Mouse (Mus musculus) B cell, adult 2 months (primary cell): ENCODE data around the gene Dusp28.

Experiments used
- DNase-seq, 2 experiments: peaks; one replicate each; pipeline ENCODE4 v3.0.0; 2022

Gene Dusp28

DNA sequence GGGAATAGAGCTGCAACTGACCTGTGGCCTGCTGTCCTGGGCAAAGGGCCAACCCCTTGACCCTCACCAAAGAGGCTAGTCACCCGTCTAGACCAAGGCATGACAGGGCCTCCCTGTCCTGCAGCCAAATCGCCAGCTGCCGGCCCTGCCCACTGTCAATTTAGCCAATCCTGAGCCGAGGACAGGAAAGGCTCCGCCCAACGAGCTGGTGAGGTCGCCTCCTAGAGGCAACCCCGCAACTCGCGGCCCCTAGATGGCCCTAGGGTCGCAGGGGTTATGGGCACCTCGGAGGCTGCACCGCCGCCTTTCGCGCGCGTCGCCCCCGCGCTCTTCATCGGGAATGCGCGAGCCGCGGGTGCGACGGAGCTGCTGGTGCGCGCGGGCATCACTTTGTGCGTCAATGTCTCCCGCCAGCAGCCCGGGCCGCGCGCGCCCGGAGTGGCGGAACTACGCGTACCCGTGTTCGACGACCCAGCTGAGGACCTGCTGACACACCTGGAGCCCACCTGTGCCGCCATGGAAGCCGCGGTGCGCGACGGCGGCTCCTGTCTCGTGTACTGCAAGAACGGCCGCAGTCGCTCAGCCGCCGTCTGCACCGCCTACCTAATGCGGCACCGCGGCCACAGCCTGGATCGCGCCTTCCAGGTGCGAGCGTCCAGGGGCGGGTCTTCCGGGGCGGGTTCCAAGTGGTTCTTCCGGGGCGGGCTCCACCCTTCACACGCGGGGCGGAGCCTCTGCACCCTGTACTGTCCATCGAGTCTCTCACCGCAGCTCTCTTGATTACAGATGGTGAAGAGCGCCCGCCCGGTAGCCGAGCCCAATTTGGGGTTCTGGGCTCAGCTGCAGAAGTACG is at the start of gene Dusp28:
Gene Dusp28 (plus strand): TSS at position 203 of the 853 bp plus-strand sequence.
- DNase-seq, result peak; percentile 85

DNA sequence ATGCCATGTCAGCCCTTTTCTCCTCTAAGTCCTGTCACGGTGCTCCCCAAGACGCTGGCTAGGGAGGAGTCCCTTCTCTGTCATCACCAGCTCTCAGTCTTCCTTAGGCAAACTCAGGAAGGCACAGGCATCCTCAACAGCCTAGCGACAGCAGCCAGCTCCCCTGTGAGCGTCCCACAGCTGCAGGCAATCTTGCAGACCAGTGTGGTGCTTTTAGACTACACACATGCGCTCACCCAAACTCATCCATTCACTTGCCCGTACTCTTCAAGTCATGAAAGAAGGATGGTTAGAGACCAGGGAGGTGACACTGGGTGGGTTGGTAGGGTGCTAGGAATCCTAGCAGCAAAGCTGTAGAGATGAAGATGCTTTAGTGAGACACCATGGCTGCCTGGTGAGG is 45.3 kb upstream of the Dusp28 start:
- DNase-seq, result no peak

DNA sequence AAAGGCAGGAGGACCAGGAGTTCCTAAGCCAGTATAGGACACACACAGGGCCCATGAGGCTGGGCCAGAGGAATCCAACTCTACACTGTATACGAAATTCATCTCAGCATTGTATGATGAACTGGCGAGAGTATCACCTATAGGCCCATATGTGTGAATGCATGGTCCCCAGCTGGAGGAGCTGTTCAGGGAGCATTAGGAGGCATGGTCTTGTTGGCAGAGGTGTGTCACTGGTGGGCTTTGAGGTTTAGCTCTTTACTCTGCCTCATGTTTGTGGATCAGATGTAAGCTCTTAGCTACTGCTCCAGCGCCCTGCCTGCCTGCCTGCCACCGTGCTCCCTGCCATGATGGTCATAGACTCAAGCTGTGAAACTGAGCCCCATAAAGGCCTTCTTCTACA is 43.5 kb upstream of the Dusp28 start:
- no peak for DNase-seq

DNA sequence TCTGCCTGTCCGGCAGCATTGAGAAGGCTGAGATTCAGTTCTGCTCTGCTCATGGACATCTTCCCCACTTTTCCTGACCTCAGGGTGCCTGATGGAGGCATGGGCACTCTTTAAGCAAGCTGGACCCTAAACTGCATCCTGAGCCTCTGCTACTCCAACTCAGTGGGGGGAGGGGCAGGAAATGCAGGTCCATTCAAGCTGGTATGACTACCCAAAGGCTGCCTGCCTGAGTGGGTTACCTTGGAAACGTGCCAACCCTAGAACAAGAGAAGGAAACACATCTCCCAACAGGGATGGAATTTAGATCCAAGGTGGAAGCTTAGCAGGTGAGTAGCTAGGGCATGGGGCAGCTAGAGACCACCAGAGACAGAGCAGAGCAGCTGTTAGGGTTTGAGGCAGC is 40.6 kb upstream of the Dusp28 start:
- DNase-seq, result no peak

DNA sequence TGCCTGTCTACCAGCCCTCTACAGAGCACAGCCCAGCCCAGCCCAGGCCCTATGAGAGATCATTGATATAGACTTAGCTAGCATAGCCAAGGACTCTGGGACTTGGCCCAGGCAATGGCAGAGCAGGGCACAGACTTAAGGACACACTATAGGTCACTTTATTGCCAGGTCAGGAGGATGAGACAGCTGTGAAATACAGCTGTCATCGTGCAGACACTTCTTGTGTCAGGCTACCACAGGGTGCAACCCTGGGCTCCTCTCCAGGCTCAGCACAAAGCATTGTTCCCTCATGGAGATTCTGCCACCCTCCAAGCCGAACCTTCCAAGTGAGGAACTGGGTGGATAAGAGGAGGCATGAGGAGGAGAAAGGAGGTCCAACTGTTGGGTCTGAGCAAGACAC is 36.8 kb upstream of the Dusp28 start:
- no peak for DNase-seq

DNA sequence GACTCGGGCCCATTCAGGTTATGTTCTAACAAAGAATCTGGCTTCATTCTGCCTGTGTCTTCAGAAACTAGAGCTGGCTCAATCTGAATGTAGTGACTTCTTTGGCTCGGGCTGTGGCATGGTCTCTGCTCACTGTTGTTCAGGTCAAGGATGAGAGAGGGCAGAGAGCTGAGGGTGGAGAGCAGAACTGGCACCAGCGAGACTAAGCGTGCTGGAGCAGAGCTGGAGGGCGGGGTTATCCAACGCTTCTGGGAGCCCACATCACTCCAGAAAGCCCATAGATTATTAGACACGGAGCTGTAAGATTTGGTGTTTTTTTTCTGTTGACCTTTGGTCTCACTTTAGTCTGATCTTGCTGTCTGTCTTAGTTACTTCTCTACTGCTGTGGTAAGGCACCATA is 34.1 kb upstream of the Dusp28 start:
- DNase-seq, result no peak

DNA sequence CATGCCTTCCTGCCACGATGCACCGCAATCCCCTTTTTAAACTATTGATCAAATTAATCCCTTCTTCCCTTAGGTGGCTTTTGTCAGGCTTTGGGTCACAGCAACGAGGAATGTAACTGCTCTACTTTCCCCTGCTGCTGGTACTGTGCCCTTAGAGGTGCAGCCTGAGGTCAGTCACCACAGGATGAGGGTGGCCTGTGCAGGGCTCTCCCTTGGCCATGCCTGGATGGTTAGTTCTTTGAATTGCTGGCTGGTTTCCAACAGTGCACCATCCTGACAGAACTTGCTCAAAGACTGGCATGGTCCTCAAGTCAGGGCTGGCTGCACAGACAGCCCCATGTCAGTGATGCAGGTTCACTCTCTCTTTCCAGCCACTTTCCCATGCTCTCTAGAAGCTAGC is 32.8 kb upstream of the Dusp28 start:
- DNase-seq, result no peak

DNA sequence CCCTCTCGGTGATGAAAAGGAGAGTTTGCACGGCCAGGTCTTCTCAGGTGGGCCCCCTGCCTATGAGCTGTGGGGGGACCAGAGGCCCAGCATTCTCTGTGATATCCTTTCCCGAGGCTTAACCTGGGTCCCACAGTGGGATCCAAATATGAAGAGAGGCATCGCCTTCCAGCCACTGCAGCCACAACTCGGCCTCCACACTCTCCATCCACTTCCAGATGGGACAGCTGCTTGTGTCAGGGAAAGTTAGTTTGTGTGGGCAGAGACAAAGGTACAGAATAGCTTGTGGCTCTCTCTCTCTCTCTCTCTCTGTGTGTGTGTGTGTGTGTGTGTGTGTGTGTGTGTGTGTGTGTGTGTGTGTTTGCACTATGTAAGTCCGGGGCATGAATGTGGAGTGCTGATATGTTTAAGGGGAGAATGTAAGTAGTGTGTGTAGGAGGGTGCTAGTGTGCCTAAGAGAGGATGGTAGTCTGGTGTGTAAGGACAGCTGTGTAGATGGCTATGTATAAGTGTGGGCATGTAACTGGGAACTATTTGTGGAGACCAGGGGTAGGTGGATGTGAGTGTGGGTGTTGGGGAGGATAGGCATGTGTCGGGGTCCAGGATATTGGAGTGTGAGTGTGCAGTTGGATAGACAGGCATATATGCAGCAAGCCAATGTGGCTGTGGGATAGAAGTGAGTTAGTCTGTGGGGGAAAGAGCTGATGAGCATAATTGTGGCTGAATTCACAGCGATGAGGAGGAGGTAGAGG is 31.2 kb upstream of the Dusp28 start:
- no peak for DNase-seq

DNA sequence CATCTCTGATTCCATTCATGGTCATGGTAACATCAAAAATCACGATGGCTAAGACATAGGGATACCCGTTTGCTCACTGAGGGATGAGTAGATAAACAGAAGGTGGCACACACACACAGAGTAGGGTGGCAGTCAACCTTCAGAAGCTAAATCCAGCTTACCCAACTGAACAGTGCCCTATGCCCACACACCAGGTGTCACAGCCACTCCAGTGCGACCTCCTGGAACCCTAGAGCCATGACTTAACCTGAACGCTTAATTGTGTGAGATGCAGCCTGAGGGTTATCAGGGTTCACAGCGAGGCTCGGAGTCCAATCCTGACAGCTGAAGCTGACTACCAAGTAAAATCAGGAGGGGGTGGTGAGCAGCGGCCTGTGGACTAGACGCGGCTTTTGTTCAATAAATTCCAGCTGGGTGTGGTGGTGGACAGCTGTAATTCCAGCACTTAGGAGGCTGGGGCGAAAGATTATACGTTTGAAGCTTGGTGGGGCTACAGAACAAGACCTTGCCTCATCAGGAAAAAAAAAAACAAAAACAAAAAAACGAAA is 29.3 kb upstream of the Dusp28 start:
- no peak for DNase-seq

DNA sequence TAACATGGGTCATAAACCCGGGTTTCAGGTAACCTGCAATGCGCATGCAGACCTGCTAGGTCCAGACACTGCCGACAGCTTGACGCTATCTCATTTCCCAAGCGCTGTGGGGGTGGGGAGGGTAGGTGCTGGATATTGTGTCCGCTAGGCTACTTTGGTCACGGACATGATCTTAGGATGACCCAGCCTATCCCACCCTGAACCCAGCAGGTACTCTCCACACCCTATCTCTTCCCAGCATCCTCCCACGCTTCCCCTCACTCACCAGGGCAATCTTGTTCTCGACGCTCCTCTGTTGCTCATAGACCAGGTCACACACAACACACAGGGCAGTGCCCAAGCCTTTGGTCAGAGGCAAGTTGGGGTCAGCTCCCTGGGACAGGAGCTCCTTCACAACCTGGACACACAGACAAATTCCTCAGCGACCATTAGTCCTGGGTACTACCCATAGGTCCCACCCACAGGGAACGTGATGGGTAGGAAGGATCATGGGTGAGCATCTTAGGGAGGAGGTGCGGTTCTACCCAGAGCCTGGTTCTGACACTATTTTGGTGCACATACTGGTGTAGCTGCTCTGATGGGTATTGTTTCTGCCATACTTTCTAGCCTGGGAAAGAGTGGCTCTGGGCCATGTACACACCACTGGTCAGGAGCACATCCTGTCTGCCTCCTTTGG is 28.6 kb upstream of the Dusp28 start:
- no peak for DNase-seq

DNA sequence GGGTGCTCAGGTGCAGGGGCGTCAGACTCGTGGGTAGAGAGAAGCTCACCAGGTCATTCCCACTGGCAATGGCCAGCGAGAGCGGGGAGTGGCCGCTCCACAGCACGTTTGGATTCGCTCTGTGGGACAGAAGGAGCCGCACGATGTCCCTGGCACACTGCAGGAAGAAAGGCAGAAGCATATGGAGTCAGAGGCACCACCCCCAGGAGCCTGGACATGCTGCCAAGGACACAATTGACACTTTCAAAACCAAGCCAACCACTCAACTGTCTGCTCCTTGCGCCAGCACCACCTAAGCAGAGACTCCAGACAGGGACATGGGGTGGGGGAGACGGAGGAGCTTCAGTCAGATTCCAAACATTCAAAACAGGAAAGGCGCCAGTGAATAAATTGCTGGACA is 27.5 kb upstream of the Dusp28 start:
- DNase-seq, result no peak

DNA sequence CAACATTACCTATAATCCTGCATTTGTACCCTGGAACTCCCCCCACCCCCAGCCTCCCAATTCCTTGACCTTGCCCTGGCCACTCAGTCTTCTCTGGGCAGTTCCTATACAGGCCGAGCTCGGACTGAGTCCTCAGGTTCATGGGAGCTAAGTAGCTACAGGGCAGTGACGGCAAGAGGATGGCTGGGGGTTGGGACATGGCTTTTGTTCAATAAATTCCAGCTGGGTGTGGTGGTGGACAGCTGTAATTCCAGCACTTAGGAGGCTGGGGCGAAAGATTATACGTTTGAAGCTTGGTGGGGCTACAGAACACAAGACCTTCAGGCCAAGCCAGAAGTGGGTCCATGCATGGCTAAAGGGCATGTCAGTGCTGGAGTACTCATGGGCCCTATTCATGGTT is 26.7 kb upstream of the Dusp28 start:
- DNase-seq, result no peak

DNA sequence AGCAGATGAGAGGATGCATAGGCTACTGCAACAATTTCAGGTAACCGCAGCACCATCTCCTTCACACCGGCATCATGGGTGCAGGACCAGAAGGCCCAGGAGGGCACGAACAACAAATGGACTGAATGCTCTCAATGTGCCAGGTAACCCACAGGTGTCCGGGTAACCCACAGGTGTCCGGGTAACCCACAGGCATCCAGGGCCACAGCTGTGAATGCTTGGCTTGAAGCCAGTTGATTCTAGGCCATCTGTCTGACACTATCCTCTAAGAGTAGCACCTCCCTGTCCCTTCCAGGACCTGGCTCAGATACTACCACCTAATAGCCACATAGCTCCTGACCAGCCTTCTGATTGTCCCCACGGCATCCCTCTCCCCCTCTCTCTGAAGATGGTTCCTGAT is 24.8 kb upstream of the Dusp28 start:
- DNase-seq, result no peak

DNA sequence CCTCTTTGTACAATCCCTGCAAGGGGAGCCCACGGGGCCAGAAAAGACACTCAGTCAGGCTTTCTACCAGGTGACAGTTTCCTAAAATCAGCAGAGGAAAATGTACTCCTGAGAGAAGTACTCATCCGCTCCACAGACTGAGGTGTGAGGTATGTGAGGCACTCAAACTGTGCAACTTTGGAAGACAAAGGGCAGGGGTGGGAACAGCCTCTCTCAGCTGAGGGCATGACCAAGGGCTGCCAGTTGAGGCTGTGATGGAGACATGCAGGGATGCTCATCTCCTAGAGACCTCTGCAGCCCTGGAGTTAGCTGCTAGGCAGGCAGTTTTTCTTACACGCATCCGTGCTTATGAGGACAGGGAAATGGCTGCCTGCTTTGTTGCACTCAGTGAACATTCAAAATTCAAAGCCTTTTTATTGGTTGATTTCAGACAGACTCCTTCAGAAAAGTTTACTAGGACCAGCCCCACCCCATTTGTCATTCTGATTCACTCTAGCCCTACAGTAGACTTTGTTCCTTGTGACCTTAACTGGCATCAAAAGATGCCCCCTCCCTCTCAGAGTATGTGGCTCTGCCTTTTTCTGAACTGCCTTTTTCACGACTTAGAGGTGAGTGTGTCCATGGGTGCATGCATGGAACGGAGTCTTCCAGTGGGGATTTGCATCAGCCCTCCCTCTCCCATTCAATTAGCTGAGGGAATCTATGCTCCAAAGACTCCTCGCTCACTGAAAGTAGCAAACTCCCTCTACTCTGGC is 17.7 kb upstream of the Dusp28 start:
- no peak for DNase-seq

DNA sequence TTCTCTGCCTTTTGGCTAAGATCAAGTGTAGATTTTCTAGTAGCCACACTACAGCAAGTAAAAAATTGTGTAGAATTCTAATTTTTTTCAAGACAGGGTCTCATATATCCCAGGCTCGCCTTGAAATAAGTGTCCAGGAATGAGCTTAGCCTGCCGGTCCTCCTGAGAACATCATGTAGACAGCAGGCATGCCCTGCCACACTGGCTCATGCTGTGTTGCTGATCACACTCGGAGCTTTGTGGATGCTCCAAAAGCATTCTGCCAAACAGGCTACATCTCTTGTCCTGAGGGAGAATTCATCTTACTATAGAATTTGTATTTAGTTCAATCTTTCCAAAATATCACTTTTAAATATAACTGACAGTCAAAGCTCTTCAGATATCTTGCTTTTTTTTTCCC is 14.0 kb upstream of the Dusp28 start:
- DNase-seq, result no peak

DNA sequence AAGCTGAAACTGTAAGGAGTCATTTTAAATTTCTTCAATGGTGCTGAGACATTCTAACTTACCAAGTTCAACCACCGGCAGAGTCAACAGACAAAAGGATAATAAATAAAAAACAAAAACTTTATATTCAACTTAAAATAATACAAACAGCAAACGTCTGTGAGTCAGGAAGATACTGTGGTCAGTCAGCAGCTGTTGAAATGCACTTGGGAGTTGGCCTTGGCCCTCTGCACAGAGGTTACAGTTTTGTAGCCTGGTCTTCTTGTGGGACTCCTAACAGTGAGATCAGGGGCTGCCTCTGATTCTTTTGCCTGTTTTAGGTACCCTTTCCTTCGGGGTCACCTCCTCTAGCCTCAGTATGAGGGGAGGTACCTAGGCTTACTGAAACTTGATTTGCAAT is 12.9 kb upstream of the Dusp28 start:
- no peak for DNase-seq

DNA sequence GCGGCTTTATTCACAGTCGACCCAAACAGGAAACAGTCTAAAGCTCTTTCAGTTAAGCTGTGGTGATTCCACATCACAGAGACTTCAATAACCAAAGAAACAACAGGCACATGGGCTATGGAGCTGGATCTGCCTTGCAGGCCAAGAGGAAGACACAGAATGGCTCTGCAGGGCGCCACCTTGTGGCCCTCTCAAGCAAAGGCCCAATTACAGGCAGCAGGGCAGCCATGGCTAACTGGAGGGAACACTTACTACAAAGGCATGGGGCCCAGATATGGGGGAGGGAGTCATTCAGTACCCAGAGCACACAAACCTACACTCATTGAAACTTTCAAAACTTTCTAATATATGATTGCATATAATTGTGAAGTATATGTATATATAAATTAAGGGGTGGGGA is 11.7 kb upstream of the Dusp28 start:
- DNase-seq, result peak; percentile 74

DNA sequence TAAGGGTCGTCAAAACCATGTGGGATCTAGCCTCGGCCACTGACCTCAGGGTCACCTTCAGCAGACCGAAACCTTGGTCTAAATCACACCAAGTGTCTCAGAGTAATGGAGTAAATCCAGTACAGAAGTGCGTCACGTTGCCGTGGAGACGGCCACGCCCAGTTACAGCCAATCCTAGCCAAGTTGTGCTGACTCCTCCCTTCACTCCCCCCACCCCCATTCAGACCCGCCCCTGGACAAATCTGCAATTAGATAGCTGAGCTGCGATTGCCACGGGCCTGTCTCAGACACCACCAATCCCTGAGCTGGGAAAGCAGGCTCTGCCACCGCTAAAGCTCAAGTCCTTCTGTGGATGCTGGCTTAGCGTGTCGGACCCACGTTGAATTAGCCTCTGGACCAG is 4.0 kb upstream of the Dusp28 start, which contains the start of gene Ankmy1:
Gene Ankmy1 (minus strand): TSS at position 121 of the 400 bp plus-strand sequence.
- peak; percentile 25 for DNase-seq

DNA sequence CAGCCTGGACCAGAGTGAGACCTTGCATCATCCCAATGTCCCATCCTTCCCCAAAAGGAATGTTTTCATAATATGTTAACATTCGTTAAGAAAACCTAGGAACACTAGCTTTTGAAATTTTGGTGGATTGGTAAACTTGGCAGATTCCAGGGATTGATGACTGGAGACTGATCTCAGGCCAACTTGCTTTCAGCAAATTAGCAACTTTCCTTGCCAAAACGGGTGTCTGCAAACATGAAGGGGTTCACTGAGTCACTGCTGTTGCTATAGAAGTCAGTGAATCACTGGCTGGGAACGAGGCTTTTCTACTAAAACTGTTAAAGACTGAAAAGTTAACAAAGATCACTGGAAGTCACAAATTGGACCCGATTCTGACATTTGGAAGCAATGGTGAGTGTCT is 3.2 kb upstream of the Dusp28 start:
- no peak for DNase-seq

DNA sequence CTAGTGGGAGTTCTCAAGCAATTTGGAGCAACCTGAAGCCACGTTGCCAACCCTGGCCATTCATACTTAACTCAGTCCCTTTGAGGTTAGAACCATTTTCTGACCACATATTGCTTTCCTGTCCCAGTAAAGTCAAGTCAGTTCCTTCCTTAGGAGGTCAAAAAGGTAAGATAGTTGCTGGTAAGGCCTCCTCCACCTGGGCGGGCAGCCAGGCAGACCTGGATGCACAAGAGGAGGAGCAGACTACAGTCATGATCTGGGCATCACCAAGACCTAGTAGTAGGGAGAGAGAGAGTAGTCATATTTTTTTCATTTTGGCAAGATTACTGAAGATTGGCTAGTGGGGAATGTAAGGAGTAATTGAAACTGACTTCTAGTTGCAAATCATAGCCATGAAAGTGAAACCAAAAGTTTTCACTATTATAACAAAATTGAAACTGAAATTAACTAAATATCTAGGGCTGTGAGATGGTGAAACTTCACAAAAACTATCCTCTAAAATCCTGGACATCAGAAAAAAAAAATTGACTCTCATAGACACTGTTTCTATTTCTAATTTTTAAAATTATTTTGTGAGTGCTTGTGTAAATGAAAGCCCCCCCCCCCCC is 974 bp upstream of the Dusp28 start:
- DNase-seq, result no peak

DNA sequence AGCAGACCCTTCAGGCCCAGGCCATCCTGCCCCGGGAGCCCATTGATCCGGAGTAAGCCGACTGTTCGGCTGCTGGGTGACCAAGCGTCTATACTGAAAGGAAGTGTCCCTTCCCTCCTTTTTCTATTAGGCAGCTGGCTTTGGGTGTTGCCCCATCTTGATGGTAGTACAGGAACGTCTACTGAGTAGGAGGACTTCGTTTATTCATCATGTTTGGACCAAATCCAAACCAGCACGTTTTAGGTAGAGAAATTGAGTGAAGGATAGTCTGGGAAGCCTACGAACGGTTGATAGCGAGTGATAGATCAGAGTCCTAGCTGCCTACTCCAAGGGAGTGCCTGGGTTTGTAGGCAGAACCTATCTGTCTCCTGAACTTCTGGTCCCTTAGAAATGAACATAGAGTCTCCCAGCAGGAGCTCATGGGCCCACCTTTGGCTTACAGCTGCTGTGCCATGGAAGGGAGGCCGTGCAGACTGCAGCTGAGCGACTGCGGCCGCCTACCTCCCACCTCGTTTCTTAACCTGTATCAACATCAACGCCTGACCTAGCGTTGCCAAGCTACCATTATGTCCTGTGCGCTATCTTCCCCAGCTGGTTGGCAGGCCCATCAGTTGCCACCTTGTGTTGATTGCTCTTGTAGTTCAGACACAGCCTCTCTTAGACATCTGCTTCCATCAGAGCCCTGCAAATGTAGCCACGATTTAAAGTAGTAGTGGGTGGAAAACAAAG is 1.0 kb downstream of the Dusp28 start:
- no peak for DNase-seq

DNA sequence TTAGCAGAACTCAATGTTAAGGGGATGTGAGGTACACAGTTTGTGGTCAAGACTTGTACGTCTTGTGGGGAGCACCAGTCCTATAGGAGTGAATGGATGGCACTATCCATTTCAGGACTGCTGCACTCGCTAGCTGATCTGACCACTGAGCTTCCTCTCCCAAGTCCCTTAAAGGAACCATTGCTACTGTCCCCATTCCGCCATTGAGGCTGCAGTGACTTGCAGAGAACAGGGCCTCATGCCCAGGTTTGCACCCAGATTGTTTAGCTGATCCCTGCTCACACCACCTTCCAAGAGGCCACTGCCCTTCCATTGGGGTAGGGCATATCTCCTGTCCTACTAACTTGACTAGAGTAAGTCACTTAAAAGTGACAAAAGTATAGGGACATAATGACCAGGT is 1.9 kb downstream of the Dusp28 start:
- DNase-seq, result no peak
